Mouse (Mus musculus) thymus, adult 18-20 months (tissue): ENCODE data around the gene Rhbdl1.

Experiments used
- DNase-seq, 2 experiments: peaks; one replicate each; pipeline ENCODE4 v3.0.0; 2022; ENCODE audit warnings: mixed read lengths in 2 of 2

Rhbdl1 gene

DNA sequence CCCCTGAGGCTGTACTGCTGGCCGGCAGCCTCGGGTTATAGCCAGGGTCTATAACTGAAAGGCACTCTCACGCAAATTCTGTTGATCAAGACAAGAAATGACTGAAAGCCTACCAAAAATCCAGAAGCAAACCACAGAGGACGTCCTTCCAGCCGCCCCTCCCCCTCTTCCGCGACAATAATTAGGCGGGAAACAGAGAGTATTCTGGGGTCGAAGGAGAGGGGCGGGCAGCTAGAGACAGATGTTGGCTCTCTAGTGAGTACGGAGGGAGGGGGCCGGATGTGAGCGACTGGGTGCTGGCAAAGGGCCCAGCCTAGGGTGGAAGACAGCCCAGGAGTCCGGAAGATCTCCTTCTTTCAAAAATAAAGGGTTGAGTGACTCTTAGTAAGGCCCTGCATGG is 44.5 kb downstream of the Rhbdl1 start, which contains the start of gene Fam173a:
Gene Fam173a (minus strand): TSS at position 287 of the 400 bp plus-strand sequence.
- DNase-seq, result peak; percentile 76 to 81

GRCm38 (mm10) chr17:25791843-25792527 is 45.1 kb downstream of the Rhbdl1 start:
- DNase-seq, result peak; percentile 63 to 76

DNA sequence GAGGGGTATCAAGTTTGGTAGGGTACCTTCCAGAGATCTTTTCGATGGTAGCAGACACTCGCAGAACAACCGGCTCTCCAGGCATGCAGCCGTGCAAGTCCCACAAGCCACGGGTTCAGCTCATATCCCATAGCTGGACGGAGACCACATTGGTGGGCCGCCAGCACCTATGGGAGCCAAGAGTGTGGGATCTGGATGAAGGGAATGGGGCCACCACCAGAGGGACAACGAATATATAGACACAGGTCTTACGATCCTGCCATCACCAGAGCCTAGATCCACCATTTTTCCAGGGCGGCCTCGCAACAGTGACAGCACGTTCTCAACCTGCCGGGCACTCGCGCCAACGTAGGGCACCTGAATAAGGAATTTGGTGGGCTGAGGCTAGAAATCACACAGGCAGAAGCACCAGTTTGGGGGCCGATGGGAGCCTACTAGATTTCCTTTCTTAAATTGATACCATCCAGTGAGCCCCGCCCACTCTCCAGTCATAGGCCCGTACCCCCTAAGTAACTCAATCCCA is 45.7 kb downstream of the Rhbdl1 start:
- DNase-seq, result peak in 1 of 2 experiments; percentile 35

GRCm38 (mm10) chr17:25786781-25787504 is 50.2 kb downstream of the Rhbdl1 start:
- DNase-seq, result no peak

- no peak for DNase-seq
Measured at GRCm38 (mm10) chr17:25786280-25786679, 50.8 kb downstream of the Rhbdl1 start, which contains the start of gene Ccdc78. Gene Ccdc78 (plus strand): TSS chr17:25786580.

- DNase-seq, result peak; percentile 89 to 91
Measured at GRCm38 (mm10) chr17:25785281-25785745, 51.8 kb downstream of the Rhbdl1 start, which contains the start of gene Haghl. Gene Haghl (minus strand): TSS chr17:25785673.
